Mouse (Mus musculus): ENCODE data around the gene Cblc.

The Cblc gene

DNA sequence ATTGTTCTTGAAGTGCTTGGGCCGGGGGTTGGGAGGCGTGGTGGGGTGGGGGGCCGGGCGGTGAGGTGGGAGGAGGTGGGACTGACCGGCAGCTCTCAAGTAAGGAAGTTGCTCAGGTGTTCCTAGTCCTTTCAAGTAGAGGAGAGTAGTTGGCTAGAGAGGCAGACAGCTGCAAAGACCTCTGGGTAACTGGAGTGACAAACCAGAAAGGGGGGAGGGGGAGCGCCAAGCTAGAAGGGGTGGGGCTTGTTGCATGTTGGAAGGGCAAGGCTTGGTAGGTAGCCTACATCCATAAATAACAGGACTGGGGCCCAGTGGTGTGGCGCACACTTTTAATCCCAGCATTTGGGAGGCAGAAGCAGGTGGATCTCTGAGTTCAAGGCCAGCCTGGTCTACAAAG, 14.9 kb downstream of the Cblc start:
- DNase-seq (ENCODE audit: low spot score), result no peak

DNA sequence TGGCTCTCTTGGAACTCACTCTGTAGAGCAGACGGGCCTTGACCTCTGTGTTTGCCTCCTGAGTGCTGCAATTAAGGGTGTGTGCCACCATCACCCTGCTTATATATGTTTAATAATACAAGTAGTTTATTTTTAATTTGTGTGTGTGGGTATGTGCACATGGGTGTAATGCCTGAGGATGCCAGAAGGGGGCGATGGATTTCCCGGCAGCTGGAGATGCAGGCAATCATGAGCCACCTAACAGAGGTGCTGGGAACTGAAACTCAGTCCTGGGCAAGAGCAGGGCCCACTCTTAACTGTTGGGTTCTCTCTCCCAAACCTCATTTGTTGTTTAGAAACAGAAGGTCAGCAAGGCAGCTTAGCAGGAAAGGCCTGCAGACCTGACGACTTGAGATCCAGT, 16.7 kb downstream of the Cblc start:
- DNase-seq (ENCODE audit: low spot score), result no peak

DNA sequence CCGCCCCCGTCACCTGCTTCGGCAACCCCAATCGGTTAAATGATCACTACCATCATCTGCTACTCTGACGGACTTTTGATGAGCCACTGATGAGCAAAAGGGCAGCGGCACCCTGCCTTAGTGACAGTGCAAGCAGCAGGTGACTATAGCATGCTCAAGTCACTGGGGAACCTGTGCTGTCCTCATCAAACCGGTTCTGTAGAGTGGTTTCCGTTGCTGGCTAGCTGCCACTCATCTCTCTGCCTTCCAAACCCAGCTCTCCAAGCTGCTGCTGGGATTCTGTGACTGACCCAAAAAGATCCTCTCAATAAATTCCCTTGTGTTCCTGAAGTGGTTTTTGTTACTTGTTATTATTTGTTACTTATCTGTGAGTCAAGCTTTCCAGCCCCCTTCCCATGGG, 18.0 kb downstream of the Cblc start:
- DNase-seq (ENCODE audit: low spot score), result no peak

DNA sequence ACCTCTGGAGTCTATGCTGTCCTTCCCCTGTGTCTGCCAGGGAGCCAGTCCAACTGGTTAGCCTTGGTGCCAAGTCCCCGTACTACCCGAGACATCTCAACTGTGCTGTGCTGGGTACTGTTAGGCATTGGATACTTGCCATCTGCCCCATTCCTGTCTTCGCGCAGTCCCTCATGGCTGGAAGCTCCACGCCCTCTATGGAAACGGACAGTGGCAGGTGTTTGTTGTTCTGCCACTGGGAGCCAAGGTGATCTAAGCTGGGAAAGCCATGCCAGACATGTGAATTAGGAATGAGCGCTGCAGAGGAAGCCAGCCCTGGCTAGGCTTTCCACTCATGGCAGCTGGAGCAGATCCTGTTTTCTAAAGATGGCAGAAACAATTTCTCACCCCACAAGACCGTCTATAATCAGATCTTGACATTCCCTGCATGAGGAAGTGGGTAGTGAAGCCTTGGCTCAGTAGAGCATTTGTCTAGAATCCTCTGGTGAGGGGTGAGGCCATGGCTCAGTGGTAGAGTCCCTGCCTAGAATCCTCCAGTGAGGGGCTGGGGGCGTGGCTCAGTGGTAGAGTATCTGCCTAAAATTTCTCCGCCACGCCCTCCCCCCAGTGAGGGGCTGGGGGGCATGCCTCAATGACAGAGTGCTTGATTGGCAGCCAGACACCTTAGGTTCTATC, 19.4 kb downstream of the Cblc start:
- no peak for DNase-seq (ENCODE audit: low spot score)

DNA sequence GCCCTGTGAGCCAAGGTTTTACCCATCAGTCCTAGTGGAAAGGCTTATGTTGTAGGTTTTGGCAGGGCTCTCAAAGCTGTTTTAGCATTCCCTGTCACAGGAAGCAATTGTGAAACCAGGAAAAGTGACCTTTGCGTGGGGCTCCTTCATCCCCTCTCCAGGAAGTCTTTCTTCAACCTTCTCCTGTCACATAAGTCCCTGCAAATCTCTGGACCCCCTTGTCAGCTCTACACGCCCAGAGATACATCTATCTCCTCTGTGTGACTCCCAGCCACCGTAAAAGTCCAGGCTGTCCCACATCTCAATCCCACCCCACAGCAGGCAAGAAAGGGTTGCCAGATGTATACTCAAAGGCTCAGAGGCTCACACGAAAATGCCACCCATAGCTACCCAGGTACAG, 24.9 kb downstream of the Cblc start:
- no peak for DNase-seq (ENCODE audit: low spot score)

DNA sequence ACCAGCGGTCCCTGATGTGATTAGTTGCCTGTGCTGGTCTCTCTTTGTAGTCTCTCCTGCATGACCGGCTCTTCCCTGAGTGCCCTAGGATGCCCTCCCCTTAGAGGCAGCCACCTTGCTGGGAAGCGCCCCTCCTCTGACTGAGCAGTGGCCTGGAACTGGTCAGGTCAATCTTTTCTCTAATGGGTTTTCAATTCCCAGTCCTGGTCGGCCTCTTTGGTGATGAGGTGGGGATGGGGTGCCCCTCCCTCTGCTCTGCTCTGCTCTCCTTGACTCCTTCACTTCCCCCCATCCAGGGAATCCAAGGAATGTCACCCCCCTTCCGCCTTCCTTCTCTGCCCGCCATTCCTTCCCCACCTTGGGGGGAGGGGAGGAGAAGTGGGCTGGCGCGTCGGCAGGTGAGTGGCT, 25.6 kb downstream of the Cblc start, which contains the start of gene Bcam:
Bcam (minus strand) TSS at position 33 of the 408 bp plus-strand sequence.
- DNase-seq (ENCODE audit: low spot score), result no peak

DNA sequence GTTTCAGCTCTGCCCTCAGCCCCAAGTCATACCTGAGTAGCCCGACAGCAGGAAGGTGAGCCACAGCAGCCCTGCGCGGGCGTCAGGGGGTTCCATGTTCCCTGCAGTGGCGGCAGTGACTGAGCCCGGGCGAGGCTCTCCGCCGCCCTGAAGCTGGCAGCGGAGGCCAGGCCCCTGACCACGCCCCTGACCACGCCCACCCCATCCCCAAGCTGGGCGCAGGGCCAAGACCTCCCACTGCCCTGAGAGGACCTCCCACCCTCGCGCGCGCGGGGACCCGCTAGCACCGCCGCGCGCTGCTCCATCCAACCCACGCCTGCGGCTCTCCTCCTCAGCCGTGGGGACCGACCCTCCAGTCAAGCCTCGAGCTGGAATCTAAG, 26.2 kb downstream of the Cblc start:
- peak; percentile 79 for DNase-seq (ENCODE audit: low spot score)

DNA sequence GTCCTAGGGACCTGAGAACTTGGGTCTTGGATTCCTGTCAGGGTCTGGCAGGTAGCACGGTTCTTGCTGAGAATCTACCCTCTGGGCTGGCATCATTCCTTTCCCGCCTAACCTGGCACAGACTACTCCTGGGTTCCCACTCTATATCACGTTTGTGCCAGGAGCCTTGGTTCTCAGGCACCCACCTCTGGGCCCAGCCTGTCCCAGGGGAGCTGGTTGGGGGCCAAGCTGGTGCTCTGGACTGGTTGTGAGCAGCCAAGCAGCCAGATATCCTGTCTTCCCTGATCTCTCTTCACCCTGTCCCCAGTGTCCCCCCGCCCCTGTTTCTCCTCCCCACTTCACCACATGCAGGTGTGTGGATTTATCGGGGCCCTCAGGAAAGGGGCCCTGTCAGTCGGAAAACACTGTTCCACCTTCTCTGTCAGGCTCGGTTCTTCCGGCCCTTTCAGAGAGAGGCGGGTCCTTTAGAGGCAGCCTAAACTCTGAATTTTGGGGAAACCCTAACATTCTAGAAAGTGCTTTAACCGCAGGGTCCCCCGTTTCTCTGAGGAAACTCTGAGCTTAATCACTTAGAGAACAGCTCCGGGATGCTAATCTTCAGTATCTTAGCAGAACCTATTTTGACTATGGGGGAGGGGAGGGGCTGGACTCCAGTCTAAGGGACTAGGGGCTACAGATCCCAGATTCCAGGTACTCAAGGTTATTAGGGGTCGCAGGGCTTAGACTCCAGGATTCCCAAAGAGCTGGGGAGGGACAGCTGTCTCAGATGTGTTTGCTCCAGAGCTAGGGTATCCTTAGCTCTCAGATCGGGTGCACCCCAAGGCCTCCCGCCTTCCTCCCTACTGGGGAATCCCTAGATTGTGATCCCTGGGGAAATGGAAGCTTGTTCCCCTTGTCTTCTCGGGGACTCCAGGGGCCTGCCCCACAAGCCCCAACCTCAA, 26.9 kb downstream of the Cblc start:
- DNase-seq (ENCODE audit: low spot score), result no peak

DNA sequence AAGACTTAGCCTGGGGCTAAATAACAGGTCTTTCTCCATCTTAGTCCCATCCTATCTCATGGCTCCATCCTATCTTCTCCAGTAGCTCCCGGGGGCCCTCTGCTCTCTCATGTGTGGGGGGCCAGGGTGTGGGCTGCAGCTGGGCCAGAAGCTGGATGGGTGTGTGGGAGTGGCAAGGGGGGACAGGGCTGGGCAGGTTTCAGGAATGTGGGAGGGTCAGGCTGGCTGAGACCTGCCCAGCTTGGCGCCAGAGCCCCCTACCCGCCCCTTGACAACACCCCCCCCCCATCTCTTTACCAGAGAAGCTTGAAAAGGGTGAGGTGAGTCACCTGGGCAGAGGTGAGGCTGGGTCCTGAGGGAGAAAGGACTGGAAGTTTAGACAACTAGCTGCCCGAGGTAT, 27.6 kb downstream of the Cblc start:
- no peak for DNase-seq (ENCODE audit: low spot score)

DNA sequence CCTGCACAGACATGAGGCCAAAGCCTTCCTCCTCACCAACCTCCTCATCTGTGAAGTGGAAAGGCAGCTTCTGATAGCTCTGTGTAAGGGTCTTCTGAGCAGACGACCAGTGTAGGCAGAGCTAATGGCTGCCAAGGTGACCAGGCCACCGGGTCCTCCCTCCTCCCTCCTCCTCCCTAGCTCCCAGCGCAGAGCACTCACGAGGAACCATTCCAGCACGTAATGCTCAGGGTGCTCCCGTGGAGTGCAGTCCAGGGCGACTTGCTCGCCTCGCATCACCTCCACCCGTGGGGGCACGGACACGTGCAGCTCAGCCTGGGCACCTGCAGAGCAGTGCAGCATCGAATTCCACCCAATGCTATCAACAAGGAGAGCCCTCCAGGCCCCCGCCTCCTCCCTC, 28.4 kb downstream of the Cblc start:
- no peak for DNase-seq (ENCODE audit: low spot score)

DNA sequence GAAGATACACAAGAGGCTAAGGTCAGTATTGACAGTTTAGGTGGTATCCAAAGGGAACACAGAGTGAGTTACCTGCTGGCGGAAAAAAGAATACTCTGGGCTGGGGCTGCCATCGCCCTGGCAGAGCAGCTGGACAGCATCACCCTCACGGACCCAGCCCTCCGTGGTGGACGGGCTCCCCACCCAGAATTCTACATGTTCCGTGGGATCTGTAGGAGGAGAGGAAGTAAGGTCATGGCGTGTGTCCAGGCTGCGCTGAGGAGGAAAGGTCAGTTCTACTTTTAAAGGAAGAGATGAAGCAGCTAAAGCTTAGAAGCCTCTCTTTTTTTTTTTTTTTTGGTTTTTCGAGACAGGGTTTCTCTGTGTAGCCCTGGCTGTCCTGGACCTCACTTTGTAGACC, 32.0 kb downstream of the Cblc start:
- no peak for DNase-seq (ENCODE audit: low spot score)

DNA sequence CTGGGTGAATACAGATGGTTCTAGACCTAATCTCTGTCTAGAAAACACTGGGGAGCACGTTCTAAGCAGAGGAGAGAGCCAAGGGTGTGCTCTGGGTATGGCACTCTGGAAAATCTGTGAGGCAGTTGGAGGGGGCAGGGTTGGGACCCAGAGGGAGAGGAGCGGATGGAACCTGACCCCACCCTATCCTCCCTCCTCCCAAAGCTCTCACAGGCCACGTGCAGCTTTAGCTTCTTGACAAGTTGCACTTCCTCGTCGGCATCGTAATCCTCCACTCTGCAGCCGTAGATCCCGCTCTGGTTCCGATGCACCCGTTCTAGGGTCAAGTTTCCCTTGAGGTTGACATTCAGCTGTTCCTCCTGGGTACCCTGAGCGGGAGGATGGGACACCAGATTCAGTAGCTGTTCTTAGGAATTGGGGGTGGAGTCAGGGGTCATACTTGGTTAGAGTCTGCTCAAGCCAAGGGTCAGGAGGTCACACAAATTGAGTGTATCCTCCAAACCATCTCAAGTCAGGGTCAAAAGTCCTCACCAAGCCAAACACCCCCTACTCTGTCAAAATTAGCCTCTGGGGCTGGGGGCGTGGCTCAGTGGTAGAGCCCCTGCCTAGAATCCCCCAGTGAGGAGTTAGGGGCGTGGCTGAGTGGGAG, 32.7 kb downstream of the Cblc start:
- no peak for DNase-seq (ENCODE audit: low spot score)

DNA sequence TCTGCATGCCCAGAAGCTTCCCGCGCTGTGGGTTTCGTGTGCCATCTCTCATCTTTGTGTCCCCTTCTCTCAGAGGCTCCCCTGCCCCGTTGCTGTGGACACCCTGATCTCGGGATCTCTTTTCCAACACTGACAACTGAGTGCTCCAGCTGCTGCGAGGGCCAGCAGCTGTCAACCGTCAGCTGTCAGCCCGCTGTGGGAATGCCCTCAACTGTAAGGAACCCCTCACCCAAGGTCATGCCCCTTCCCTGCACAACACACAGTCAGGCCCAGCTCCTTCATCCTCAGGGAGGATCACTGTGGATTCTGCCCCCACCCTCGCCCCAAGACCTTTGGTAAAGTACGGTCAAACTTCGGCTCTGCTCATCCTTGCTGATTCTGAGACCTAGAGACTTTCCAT, 34.3 kb downstream of the Cblc start:
- DNase-seq (ENCODE audit: low spot score), result no peak

DNA sequence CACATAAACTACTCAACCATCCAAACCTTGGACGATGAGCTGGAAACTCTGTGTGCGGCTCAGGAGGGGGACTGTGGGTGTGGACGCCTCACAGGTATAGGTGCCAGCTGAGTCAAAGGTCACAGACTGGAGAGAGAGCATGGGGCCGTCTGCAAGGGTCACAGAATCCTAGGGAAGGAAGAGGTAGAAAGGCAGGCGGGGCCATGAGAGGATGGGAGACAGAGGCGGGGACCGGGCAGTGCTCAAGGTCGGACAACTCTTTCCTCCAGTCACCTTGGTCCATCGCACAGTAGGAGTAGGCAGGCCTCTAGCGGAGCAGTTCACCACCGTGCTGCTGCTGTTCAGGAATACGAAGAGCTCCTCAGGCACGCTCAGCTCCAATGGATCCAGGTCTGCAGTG, 36.6 kb downstream of the Cblc start:
- DNase-seq (ENCODE audit: low spot score), result no peak

DNA sequence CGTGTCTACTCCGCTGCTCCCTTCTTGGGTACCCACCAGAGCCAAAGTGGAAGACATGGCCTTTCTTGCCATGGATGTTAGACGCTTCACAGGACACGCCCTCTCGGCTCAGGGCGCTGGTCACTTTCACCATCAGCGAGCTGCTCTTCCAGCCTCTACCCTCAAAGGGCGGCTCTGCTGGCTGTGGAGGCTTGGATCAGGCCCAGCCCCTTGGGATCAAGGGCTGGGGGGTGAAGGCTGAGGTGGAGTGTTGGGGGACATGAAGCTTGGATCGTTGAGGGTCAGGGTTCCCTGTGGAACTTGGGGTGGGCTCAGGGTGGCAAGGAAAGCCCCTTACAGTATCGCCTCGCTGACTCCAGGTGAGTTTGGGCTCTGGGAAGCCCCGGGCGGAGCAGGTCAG, 38.0 kb downstream of the Cblc start:
- DNase-seq (ENCODE audit: low spot score), result no peak

DNA sequence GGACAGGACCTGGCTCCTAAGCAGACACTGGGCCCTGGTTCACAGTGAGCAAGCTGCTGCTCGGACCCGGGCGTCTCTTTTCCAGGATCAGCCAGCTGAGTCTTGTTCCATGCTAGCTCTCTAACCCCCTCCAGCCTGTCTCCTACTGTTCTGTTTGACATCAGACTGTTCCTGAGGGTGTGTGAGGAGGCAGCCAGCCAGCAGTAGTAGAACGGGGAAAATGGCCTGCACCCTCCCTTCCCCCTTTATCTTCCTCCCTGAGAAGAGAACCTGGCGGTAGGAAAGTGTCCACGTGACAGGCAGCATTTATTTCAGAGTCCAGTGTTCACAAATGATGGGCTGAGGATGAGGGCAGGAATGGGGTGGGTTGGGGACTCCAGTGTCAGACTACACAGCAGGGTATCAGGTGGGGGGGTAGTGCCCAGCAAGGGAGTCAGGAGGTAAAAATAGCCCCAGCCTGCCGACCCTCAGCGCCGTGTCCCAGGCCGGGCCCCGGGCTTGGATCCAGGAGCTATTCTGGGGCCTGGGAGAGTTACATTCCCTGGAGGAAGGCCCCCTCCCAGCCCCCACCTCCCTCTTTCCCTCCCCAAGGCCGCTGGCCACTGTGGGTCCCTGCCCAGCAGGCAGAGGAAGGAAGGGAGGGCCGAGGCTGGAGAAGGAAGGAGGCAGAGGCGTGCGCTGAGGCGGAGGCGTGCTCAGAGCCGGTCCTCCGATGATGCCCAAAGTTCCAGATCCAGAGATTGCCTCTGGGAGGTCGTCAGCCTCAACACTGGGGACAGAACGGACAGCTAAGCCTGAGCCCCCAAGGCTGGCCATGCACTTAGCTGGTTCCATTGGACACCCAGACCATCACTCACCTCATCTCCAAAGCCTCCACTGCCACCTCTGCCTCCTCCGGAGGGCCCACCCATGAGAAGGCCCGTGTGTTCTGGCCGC, 40.5 kb downstream of the Cblc start:
- DNase-seq (ENCODE audit: low spot score), result peak; percentile 60

DNA sequence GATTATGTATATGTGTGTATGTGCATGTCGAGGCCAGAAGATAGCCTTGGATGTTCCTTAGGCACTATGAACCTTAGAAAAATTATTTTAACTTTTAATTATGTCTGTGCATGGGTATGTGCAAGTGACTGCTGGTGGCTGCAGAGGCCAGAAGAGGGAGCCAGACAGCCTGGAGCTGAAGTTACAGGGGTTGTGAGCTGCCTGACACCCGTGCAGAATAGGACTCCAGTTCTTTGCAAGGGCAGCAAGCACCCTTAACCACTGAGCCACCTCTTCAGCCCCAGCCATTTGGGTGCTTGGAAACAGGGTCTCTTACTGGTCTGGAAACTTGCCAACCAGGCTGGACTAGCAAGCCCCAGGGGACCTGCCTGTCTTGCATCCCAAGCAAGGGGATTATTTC, 41.6 kb downstream of the Cblc start:
- no peak for DNase-seq (ENCODE audit: low spot score)

DNA sequence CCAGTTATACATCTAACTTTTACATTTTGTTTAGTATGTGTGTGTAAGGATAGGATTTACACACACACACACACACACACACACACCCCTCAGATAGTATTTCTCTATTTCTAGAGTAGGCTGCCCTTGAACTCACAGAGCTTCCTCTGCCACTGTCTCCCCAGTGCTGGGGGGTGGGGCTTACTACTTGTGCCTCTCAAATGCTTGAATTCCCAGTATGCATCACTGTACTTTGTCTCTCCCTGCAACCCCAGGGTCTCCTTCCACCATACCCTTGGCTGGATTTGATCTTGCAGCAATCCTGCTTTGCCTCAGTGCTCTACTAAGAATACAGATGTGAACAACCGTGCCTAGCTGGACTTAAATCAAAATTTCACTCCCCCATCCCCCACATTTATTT, 42.5 kb downstream of the Cblc start:
- no peak for DNase-seq (ENCODE audit: low spot score)

DNA sequence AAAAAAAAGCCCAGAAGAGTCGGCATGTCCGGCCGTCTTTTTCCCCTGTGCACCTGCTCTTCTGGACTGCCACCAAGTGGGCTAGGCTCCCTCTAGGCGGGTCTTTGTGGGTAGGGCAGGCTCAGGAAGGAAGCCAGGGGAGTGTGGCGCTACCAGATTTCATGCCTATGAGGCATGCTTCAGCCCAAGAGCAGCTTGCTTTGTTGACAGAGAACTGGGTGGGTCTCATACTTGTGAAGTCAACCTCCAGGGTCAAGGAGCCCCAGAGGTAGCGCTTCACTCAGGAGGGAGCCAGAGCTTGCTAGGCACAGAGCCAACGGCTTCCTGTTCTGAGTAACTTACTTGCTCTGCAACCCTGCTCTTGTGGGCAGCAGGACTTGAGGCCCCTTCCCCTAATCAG, 43.0 kb downstream of the Cblc start:
- DNase-seq (ENCODE audit: low spot score), result peak; percentile 42

DNA sequence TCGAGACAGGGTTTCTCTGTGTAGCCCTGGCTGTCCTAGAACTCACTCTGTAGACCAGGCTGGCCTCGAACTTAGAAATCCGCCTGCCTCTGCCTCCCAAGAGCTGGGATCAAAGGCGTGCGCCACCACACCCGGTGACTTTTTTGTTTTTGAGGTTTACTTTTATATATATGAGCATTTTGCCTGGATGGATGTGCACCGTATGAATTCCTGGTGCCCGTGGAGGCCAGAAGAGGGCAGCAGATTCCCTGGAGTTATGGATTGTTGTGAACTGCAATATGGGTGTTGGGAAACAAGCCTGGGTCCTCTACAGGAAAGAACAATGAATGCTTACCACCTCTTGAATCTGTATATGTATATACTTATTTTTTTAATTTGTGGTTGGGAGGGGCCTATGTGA, 44.0 kb downstream of the Cblc start:
- DNase-seq (ENCODE audit: low spot score), result no peak

DNA sequence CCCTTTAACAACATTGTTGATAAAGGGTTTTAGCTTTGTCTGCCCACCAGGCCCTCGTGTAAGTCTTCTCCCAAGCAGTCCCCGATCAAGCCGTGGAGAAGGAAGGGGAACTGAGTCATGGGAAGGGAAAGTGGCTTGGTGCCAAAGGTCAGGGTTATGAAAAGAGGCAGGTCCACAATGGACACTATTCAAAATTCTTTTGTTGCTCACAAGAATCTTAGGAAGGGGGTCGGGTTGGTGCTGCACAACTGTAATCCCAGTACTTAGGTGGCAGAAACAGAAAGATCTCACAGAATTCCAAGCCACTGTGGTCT, 45.6 kb downstream of the Cblc start:
- no peak for DNase-seq (ENCODE audit: low spot score)
